Mouse (Mus musculus) heart, embryonic 10.5 days (tissue): Measurements from ENCODE around the gene Rnf150. TPM values are rescaled to one million over a fixed set of nuclear protein-coding genes. Genes with fewer than 3 reads are reported as not detected.

ENCODE experiments used
- DNase-seq: peaks from one replicate; pipeline ENCODE4 v3.0.0-alpha.2; 2017; ENCODE audit warnings: low spot score
- H3K27ac ChIP-seq: fragments of 300-500 bp; sonication (generic); 2 replicates; pipeline ENCODE4 v1.5.1; 2016; ENCODE audit warnings: mild to moderate bottlenecking
- H3K27me3 ChIP-seq: fragments of 300-500 bp; sonication (generic); 2 replicates; pipeline ENCODE4 v1.6.1; 2016; ENCODE audit warnings: mild to moderate bottlenecking; ENCODE audit not compliant: poor library complexity, insufficient read depth, severe bottlenecking
- H3K36me3 ChIP-seq: fragments of 300-500 bp; sonication (generic); 2 replicates; pipeline ENCODE4 v1.6.1; 2016; ENCODE audit warnings: mild to moderate bottlenecking, moderate library complexity
- H3K4me1 ChIP-seq: fragments of 300-500 bp; sonication (generic); 2 replicates; pipeline ENCODE4 v1.6.1; 2016; ENCODE audit warnings: mild to moderate bottlenecking
- H3K4me3 ChIP-seq: fragments of 300-500 bp; sonication (generic); 2 replicates; pipeline ENCODE4 v1.5.1; 2016; ENCODE audit warnings: mild to moderate bottlenecking, moderate library complexity
- H3K9me3 ChIP-seq: fragments of 300-500 bp; sonication (generic); 2 replicates; pipeline ENCODE4 v1.6.1; 2016; ENCODE audit warnings: mild to moderate bottlenecking, moderate library complexity
- WGBS: fragments of 180-500 bp; shearing (Covaris S2); methylation state at CpG from one replicate; pipeline ENCODE4 v1.1.7; 2016; 5-methylcytosine and 5-hydroxymethylcytosine counted together
- polyA plus RNA-seq: library from polyadenylated mRNA; unstranded; fragments of >200 nt; fragmentation: Nextera tagmentation; extraction: Ambion mirVana; gene quantifications from 2 replicates; pipeline ENCODE4 v1.2.1, GENCODE M21; 2016

The Rnf150 gene
- polyA plus RNA-seq = 0.41 and 0.80 TPM in 2 replicates

DNA sequence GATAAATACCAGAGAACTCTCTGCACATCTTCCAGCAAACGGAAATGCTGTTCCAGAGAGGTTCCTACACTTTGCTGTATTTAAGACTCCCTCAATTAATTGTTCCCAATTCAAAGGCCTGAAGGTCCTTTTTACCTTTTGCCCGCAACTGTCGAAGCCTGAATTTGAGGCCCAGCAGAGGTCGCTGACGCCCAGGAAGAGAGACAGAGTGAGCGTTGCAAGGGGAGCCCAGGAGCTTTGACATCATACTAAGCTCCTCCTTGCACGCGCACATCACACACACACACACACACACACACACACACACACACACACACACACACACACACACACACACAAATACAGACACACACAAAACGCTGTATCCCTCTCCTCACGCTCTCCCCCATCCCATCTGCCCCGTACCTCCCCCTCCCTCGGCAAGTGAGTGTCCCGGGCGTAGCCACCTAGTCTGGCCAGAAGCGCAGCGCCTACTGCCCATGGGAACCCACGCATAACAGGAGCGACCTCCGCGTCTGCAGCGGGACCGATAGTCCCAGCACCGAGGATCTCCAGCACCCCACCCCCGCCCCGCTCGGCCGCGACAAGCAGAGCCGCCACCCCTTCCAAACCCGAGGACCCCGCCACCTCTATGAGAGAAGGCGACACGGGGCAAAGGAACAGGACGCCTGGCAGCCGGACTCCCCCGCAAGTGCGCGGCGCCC is at the start of gene Rnf150:
TSS of gene Rnf150 (plus strand) at position 316 of the 704 bp plus-strand sequence.
- under 1% methylated on average over 39 of the region's 39 CpGs for WGBS
- peak within 1 kb of the TSS; percentile 87 for H3K4me3 ChIP-seq
- no peaks in the 10 kb centered on the region for H3K9me3 ChIP-seq
- no peaks in the 10 kb centered on the region for H3K36me3 ChIP-seq
- peak; percentile 88 for DNase-seq
- peaks cover 8% of the 10 kb centered on the region; the same call in 1 of the 2 replicates for H3K27me3 ChIP-seq
- H3K4me1 ChIP-seq = peaks cover 10% of the 10 kb centered on the region; the same call in 1 of the 2 replicates
- peak within 1 kb of the TSS; percentile 91 for H3K27ac ChIP-seq

DNA sequence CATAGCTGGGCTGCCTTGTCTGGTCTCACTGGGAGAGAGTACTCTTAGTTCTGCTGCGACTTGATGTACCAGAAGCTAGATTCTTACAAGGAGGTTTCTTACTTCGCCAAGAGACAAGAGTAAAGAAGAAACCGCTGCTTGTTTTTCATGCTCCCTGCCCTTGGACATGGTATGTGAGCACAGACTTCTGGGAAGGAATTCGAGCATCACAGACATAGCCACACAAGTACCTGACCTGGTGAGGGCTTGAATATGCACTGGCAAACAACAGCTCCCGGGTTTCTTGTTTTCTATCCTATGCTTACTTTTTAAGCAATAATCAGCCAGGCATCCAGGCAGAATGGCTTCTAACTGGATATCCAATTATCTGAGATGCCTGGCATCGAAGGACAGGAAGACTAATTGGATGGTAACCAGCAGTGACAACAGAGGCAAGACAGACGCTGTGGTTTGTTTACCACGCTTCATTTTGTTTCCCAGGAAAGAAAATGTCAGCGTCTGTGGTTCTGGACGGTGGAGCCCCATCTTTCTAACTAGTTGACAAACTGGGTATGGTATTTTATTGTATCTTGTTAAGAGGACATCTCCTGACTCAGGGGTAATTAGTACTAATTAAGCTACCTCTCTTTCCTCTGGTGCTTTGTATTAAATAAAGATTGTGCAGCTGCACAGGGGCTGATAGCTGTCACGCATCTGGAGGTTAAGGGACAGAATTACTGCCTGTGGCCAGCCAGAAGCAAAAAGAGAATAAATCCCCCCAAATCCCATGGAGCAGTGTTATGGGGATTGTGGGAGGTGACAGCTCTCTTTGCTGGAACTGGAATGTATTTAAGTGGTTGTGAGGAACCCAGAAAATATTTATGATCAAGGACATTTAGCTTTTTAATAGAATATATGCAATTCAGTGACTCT is 36.8 kb upstream of the Rnf150 start:
- H3K36me3 ChIP-seq = no peaks in the 10 kb centered on the region
- no peak overlapping the region for H3K4me3 ChIP-seq
- DNase-seq = no peak
- no peaks in the 10 kb centered on the region for H3K4me1 ChIP-seq
- H3K27ac ChIP-seq = no peak overlapping the region
- H3K9me3 ChIP-seq = no peaks in the 10 kb centered on the region
- no peaks in the 10 kb centered on the region for H3K27me3 ChIP-seq
- 67% methylated on average over 11 of the region's 11 CpGs for WGBS

DNA sequence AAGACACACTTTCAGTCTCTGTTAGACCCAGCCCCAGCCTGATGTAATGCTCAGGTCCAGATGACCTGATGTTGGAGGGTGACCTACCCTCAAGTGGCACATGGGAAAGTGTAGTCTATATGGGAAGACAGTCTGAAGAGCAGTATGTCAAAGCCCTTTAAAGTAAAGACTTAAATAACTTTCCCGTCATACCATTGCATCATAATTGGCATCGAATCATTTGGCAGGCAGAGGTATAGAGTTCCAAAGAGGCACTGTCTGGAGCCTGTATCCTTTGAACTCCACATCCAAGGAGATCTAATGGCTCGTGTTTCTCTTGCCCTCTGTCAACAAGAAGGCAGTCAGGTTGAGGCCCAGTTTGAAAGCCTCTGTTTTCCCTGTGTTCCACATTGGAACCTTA is 22.7 kb upstream of the Rnf150 start:
- no peaks in the 10 kb centered on the region for H3K27me3 ChIP-seq
- no peaks in the 10 kb centered on the region for H3K9me3 ChIP-seq
- WGBS = 76% methylated on average over 3 of the region's 3 CpGs
- H3K27ac ChIP-seq = no peak overlapping the region
- H3K4me1 ChIP-seq = no peaks in the 10 kb centered on the region
- DNase-seq = no peak
- no peak overlapping the region for H3K4me3 ChIP-seq
- H3K36me3 ChIP-seq = no peaks in the 10 kb centered on the region

DNA sequence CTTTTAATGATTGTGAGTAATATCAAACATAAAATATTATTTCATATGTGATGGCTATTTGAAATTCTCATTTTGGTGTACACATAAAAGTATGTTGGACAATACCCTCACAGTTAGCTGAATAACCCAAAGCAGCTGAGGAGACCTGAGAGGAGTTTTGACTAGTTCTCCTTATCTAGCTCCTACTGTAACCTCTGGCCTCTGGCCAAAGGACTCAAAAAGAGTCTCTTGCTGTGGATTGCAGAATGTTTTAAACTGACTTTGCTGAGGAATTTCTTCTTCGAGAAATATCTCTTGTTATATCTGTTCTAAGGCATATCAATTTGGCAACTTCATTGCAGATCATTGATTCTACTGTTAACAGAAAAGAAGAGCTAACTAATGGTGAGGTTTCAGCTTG is 22.2 kb upstream of the Rnf150 start:
- H3K36me3 ChIP-seq = no peaks in the 10 kb centered on the region
- H3K27me3 ChIP-seq = no peaks in the 10 kb centered on the region
- H3K9me3 ChIP-seq = no peaks in the 10 kb centered on the region
- no peak overlapping the region for H3K27ac ChIP-seq
- WGBS = 41% methylated on average over 1 of the region's 1 CpGs
- no peak for DNase-seq
- no peak overlapping the region for H3K4me3 ChIP-seq
- H3K4me1 ChIP-seq = no peaks in the 10 kb centered on the region

DNA sequence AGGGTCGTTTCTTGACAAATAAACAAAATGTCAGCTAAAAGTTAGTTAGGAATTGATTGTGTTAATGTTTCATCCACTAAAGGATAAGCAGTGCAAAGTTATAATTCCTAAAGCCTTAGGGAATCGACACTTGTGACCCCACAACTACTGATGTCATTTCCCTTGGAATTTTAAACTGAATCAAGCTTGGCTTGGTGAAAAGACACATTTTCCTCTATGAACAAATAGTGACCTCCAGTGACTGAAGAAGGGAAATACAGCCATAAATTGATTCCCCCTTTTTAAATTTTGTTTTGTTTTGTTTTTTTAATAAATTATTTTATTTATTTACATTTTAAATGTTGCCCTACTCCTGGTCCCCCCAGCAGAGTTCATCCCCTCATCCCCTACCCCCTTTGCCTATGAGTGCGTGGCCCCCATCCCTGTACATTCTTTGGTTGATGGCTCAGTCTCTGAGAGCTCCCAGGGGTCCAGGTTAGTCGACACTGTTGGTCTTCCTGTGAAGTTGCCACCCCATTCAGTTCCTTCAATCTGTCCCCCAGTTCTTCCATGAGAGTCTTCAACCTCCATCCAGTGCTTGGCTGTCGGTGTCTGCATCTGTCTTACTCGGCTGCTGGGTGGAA is 21.5 kb upstream of the Rnf150 start:
- DNase-seq = no peak
- H3K27ac ChIP-seq = no peak overlapping the region
- no peak overlapping the region for H3K4me3 ChIP-seq
- no peaks in the 10 kb centered on the region for H3K36me3 ChIP-seq
- no peaks in the 10 kb centered on the region for H3K27me3 ChIP-seq
- no peaks in the 10 kb centered on the region for H3K4me1 ChIP-seq
- H3K9me3 ChIP-seq = no peaks in the 10 kb centered on the region
- WGBS = 53% methylated on average over 6 of the region's 6 CpGs

DNA sequence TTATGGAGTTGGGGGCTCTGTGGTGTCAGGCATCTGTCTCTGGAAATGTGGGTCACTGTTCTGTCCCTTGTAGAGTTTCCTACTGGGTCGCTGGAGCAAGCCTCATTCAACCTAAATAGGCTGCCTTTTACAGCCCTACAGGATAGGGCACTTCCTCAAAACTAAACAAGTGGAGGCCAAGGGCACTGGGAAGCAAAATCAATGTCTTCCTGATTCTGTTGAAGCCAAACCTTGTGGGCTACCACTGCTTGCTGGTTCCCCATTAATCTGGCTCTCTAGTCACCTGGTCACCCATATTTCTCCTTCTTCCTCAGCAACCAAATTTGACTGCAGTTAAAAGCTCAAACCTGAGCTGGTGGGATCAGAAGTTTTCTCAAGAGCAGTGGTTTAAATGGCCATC is 19.5 kb upstream of the Rnf150 start:
- Histone ChIP-seq H3K36me3 (no peaks in the 10 kb centered on the region), H3K27me3 (no peaks in the 10 kb centered on the region), H3K4me1 (no peaks in the 10 kb centered on the region), H3K9me3 (no peaks in the 10 kb centered on the region), H3K4me3 (no peak overlapping the region), H3K27ac (no peak overlapping the region)
- no peak for DNase-seq
- 16% methylated on average over 1 of the region's 1 CpGs for WGBS

DNA sequence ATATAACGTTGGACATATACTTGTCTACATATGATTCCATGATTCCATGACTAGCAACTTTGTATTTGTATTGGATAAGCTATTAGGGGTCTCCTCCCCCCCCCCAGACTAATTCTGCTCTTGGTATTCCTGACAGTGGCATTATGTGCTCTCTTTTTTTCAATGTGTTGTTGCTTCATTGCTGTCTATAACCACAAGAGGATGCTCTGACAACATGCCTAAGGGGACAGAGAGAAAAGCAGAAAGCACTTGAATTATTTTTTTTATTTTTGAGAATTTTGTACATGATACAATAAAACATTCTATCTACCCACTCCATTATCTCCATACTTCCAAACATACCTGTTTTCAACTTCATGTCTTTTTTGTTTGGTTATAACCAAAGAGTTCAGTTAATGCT is 18.7 kb upstream of the Rnf150 start:
- Histone ChIP-seq H3K27me3 (no peaks in the 10 kb centered on the region), H3K36me3 (no peaks in the 10 kb centered on the region), H3K4me1 (no peaks in the 10 kb centered on the region), H3K9me3 (no peaks in the 10 kb centered on the region), H3K27ac (no peak overlapping the region), H3K4me3 (no peak overlapping the region)
- no peak for DNase-seq
- WGBS = 41% methylated on average over 1 of the region's 1 CpGs

DNA sequence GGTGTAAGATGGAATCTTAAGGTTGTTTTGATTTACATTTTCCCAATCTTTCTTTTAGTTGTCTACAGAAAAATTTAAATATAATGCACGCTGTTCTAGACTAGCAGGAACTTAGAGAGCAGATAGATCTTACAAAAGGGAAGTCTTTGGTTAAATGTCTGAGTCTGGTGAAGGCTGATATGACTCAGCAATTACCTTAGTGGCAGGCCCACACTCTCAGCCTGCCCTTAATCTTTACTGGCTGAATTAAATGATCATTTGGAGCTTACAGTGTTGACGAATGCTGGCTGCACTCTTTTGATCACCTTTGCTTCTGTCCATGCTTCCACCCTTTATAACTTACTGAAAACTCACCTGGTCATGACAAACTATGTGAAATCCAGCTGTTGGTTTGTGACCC is 17.1 kb upstream of the Rnf150 start:
- no peaks in the 10 kb centered on the region for H3K36me3 ChIP-seq
- WGBS = 72% methylated on average over 2 of the region's 2 CpGs
- H3K4me3 ChIP-seq = no peak overlapping the region
- no peaks in the 10 kb centered on the region for H3K27me3 ChIP-seq
- no peaks in the 10 kb centered on the region for H3K9me3 ChIP-seq
- DNase-seq = no peak
- H3K27ac ChIP-seq = no peak overlapping the region
- no peaks in the 10 kb centered on the region for H3K4me1 ChIP-seq

DNA sequence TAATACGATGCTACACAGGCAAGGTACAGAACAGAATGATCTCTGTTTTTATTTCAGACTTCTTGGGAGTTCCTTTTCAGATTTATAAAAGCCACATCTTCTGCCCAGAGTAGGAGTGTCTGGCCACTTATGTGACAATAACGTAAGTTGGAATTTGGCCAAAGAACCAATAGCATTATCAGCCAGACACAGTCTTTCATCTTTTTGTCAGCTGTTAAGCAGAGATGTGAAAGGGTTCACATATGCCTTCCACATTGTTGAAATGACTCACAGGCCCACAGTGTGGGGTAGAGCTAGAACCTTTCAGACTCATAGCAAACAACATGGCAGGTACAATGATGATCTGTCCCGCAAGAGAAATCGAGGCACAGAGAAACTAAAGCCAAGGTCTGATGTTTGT is 16.4 kb upstream of the Rnf150 start:
- DNase-seq = no peak
- WGBS = 77% methylated on average over 4 of the region's 4 CpGs
- H3K27me3 ChIP-seq = no peaks in the 10 kb centered on the region

DNA sequence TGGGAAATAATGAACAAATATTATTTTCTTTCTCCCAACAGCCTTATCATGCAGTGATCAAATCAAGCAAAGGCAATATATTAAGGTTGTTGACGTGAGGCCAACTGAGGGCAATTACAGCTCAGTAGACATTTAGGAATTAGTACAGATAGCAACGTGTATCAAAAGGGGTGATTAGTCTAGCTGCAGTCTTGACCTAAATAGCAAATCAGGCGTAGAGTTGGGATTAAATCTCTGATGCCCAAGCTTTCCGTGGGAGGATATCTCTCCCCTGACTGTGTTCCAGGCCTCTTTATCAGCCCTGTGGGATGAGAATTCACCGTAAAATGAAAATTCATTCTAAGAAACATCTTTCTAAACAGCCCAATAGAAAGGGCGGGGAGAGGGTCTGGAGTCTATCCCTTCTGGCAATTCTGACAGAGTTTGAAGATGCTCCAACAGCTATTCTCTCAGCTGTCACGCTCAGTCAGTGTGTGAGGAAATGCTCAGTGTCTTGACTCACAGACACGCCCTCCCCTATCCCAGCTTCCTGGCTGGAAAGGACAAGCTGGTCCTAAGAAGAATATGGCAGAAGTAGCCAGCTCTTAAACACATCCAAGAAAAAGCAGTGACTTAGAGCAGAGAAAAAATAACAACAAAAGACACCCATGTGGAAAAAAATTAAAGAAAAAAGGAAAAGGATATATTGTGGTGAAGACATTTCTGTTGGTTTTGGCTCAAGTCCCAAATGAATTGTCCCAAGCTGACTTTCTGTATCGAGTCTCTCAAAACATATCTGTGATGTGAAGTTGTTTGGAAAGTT is 4.4 kb upstream of the Rnf150 start:
- Histone ChIP-seq H3K36me3 (no peaks in the 10 kb centered on the region), H3K27me3 (peaks cover 8% of the 10 kb centered on the region; the same call in 1 of the 2 replicates), H3K4me1 (no peaks in the 10 kb centered on the region), H3K27ac (no peak overlapping the region), H3K4me3 (no peak overlapping the region), H3K9me3 (peaks cover 2% of the 10 kb centered on the region; the same call in 1 of the 2 replicates)
- WGBS = 63% methylated on average over 9 of the region's 9 CpGs
- no peak for DNase-seq

More for the DNA sequence above, 16.4 kb upstream of the Rnf150 start:
- H3K27ac ChIP-seq = no peak overlapping the region
- no peaks in the 10 kb centered on the region for H3K9me3 ChIP-seq
- H3K4me3 ChIP-seq = no peak overlapping the region
- H3K4me1 ChIP-seq = no peaks in the 10 kb centered on the region
- H3K36me3 ChIP-seq = no peaks in the 10 kb centered on the region

DNA sequence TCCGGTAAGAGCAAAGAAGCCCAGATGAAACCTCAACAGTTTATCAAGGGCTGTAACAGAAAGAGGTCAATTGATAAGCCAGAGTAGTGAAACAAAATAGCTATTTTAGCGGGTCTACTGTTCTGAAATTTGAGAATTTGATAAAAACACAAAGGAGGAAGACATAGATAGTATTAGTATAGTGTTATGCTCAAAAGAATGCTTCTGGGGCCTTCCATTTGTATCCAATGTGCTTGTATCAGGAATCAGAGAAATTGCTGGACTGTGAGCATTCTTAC is 3.9 kb upstream of the Rnf150 start:
- 54% methylated on average over 2 of the region's 2 CpGs for WGBS
- H3K9me3 ChIP-seq = peaks cover 2% of the 10 kb centered on the region; the same call in 1 of the 2 replicates
- no peaks in the 10 kb centered on the region for H3K36me3 ChIP-seq
- H3K4me3 ChIP-seq = no peak overlapping the region
- peaks cover 8% of the 10 kb centered on the region; the same call in 1 of the 2 replicates for H3K27me3 ChIP-seq
- no peak for DNase-seq
- no peak overlapping the region for H3K27ac ChIP-seq
- H3K4me1 ChIP-seq = 0 out of 2 replicates have a peak, but pooled peaks cover under 1% of the 10 kb centered on the region

DNA sequence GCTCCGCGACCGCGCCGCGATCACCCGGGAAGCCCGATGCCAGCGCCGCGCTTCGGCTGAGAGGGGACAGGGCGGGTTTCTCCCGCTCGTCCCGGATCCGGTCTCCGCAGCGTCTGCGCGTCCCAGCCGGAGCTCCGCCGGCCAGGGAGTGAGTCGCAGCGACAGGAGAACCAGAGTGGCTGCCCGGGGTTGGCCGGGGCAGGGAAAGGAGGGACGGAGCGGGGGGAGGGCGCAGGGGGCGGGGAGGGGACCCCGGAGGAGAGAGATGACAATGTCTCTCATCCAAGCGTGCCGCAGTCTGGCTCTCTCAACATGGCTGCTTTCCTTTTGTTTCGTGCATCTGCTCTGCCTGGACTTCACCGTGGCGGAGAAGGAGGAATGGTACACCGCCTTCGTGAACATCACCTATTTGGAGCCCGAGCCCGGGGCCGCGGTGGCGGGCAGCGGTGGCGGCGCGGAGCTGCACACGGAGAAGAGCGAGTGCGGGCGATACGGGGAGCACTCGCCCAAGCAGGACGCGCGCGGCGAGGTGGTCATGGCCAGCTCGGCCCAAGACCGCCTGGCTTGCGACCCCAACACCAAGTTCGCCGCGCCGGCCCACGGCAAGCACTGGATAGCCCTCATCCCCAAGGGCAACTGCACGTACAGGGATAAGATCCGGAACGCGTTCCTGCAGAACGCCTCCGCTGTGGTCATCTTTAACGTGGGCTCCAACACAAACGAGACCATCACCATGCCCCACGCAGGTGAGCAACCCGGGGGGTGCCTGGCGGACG is 777 bp downstream of the Rnf150 start:
- Histone ChIP-seq H3K27me3 (peaks cover 8% of the 10 kb centered on the region; the same call in 1 of the 2 replicates), H3K9me3 (no peaks in the 10 kb centered on the region), H3K4me1 (peaks cover 10% of the 10 kb centered on the region; the same call in 1 of the 2 replicates), H3K4me3 (peak overlapping the region; percentile 87), H3K27ac (peak overlapping the region; percentile 91), H3K36me3 (no peaks in the 10 kb centered on the region)
- WGBS = under 1% methylated on average over 78 of the region's 80 CpGs
- DNase-seq = peak; percentile 78
